Mouse (Mus musculus): ENCODE results near the gene Cnih3. TPM values are rescaled to one million over a fixed set of nuclear protein-coding genes. Genes with fewer than 3 reads are reported as not detected.

Gene Cnih3
- polyA plus RNA-seq, 1 experiment = 0.67 TPM

DNA sequence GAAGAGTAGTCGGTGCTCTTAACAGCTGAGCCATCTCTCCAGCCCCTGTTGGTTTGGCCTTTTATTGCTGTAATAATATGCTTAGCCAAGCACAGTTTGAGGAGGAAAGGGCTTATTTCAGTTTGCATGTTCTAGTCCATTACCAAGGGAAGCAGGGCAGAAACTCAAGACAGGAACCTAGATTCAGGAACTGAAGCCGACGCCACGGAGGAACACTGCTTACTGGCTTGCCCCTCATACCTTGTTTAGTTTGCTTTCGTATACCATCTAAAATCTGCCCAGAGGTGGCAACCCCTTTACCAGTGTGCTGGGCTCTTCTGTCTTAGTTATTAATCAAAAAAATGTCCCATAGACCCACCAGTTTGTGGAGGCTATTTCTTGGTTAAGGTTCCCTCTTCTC lies 25.3 kb upstream of the Cnih3 start:
- TF ChIP-seq POLR2A (IDR thresholded peaks at IDR 0.05; ENCODE audit: insufficient read depth, low read length) (no peak), CTCF (IDR thresholded peaks at IDR 0.05; ENCODE audit: low read depth, low read length) (no peak), EP300 (IDR thresholded peaks at IDR 0.05; ENCODE audit: insufficient read depth, low read depth, low read length) (no peak)
- Histone ChIP-seq H3K36me3 (ENCODE audit: control insufficient read depth, insufficient read depth, low read length, poor library complexity, severe bottlenecking) (no peaks in the 10 kb centered on the region), H3K4me3 (ENCODE audit: low read depth, low read length) (no peak overlapping the region)

DNA sequence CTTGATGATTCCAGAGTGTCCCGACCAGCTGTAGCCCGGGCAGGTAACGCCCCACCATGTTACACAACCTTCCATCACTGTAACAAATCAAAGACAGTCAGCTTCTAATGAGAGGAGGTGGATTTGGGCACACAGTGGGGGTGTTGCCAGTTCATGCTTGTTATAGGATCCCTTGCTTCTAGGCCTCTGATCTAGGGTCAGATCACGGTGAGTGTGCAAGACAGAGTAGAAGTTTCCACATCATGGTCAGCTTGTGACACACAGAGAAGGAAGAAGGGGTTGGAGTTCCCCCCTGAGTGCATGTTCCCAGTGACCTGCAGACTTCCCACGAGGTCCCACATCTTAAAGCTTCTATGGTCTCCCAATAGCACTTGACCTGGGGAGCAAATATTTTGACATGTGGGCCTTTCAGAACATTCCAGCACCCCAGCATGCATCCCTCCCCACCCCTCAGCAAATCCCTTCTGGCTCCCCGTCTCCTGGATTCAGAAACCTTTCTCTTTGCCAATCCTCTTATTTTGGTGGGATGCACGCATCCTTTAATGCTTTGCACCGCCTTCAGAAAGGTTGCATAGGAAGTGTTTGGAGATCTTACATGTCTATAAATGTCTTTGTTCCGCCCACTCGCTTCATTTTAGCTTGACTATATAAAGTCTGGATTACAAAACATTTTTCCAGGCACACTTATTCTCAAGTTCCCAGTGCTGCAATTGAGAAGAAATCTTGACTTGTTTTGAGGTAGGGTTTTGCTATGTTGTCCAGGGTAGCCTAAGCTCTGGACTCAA lies 24.6 kb upstream of the Cnih3 start:
- H3K9ac ChIP-seq (ENCODE audit: low read depth, poor library complexity, severe bottlenecking) = no peak overlapping the region
- no peaks in the 10 kb centered on the region for H3K36me3 ChIP-seq (ENCODE audit: control insufficient read depth, insufficient read depth, low read length, poor library complexity, severe bottlenecking)
- H3K27ac ChIP-seq (ENCODE audit: insufficient read depth, low read length) = no peak overlapping the region
- H3K9me3 ChIP-seq (replicated peaks; ENCODE audit: control insufficient read depth, insufficient read depth, low read length, poor library complexity, severe bottlenecking) = no peaks in the 10 kb centered on the region
- no peaks in the 10 kb centered on the region for H3K27me3 ChIP-seq (ENCODE audit: control insufficient read depth, insufficient read depth, low read length, poor library complexity, severe bottlenecking)
- H3K4me3 ChIP-seq (ENCODE audit: low read depth, low read length) = no peak overlapping the region
- TF ChIP-seq CTCF (IDR thresholded peaks at IDR 0.05; ENCODE audit: low read depth, low read length) = no peak
- no peak for TF ChIP-seq POLR2A (IDR thresholded peaks at IDR 0.05; ENCODE audit: insufficient read depth, low read length)
- no peak for TF ChIP-seq EP300 (IDR thresholded peaks at IDR 0.05; ENCODE audit: insufficient read depth, low read depth, low read length)
- H3K4me1 ChIP-seq (ENCODE audit: control insufficient read depth, insufficient read depth, low read length) = no peaks in the 10 kb centered on the region

More for the DNA sequence above, 25.3 kb upstream of the Cnih3 start:
- no peak overlapping the region for H3K27ac ChIP-seq (ENCODE audit: insufficient read depth, low read length)
- H3K27me3 ChIP-seq (ENCODE audit: control insufficient read depth, insufficient read depth, low read length, poor library complexity, severe bottlenecking) = no peaks in the 10 kb centered on the region
- H3K9me3 ChIP-seq (replicated peaks; ENCODE audit: control insufficient read depth, insufficient read depth, low read length, poor library complexity, severe bottlenecking) = no peaks in the 10 kb centered on the region
- no peaks in the 10 kb centered on the region for H3K4me1 ChIP-seq (ENCODE audit: control insufficient read depth, insufficient read depth, low read length)
- no peak overlapping the region for H3K9ac ChIP-seq (ENCODE audit: low read depth, poor library complexity, severe bottlenecking)

- Histone ChIP-seq H3K4me1 (ENCODE audit: control insufficient read depth, insufficient read depth, low read length) (no peaks in the 10 kb centered on the region), H3K9me3 (replicated peaks; ENCODE audit: control insufficient read depth, insufficient read depth, low read length, poor library complexity, severe bottlenecking) (peaks cover 2% of the 10 kb centered on the region; the same call in 1 of the 2 replicates), H3K27me3 (ENCODE audit: control insufficient read depth, insufficient read depth, low read length, poor library complexity, severe bottlenecking) (no peaks in the 10 kb centered on the region), H3K9ac (ENCODE audit: low read depth, poor library complexity, severe bottlenecking) (no peak overlapping the region), H3K27ac (ENCODE audit: insufficient read depth, low read length) (no peak overlapping the region), H3K4me3 (ENCODE audit: low read depth, low read length) (no peak overlapping the region), H3K36me3 (ENCODE audit: control insufficient read depth, insufficient read depth, low read length, poor library complexity, severe bottlenecking) (no peaks in the 10 kb centered on the region)
- TF ChIP-seq EP300 (IDR thresholded peaks at IDR 0.05; ENCODE audit: insufficient read depth, low read depth, low read length) (no peak), CTCF (IDR thresholded peaks at IDR 0.05; ENCODE audit: low read depth, low read length) (no peak), POLR2A (IDR thresholded peaks at IDR 0.05; ENCODE audit: insufficient read depth, low read length) (no peak)
These were observed 23.3 kb upstream of the Cnih3 start for GRCm38 (mm10) chr1:181329110-181329509.

- Histone ChIP-seq H3K36me3 (ENCODE audit: control insufficient read depth, insufficient read depth, low read length, poor library complexity, severe bottlenecking) (no peaks in the 10 kb centered on the region), H3K9me3 (replicated peaks; ENCODE audit: control insufficient read depth, insufficient read depth, low read length, poor library complexity, severe bottlenecking) (peaks cover 2% of the 10 kb centered on the region; the same call in 1 of the 2 replicates), H3K4me1 (ENCODE audit: control insufficient read depth, insufficient read depth, low read length) (no peaks in the 10 kb centered on the region), H3K27me3 (ENCODE audit: control insufficient read depth, insufficient read depth, low read length, poor library complexity, severe bottlenecking) (no peaks in the 10 kb centered on the region), H3K27ac (ENCODE audit: insufficient read depth, low read length) (no peak overlapping the region), H3K9ac (ENCODE audit: low read depth, poor library complexity, severe bottlenecking) (no peak overlapping the region), H3K4me3 (ENCODE audit: low read depth, low read length) (no peak overlapping the region)
- TF ChIP-seq EP300 (IDR thresholded peaks at IDR 0.05; ENCODE audit: insufficient read depth, low read depth, low read length) (no peak), POLR2A (IDR thresholded peaks at IDR 0.05; ENCODE audit: insufficient read depth, low read length) (no peak), CTCF (IDR thresholded peaks at IDR 0.05; ENCODE audit: low read depth, low read length) (no peak)
These were observed 19.8 kb upstream of the Cnih3 start for GRCm38 (mm10) chr1:181332597-181332996.

- Histone ChIP-seq H3K9ac (ENCODE audit: low read depth, poor library complexity, severe bottlenecking) (no peak overlapping the region), H3K9me3 (replicated peaks; ENCODE audit: control insufficient read depth, insufficient read depth, low read length, poor library complexity, severe bottlenecking) (peaks cover 2% of the 10 kb centered on the region; the same call in 1 of the 2 replicates), H3K27ac (ENCODE audit: insufficient read depth, low read length) (no peak overlapping the region), H3K4me1 (ENCODE audit: control insufficient read depth, insufficient read depth, low read length) (peaks cover 2% of the 10 kb centered on the region), H3K4me3 (ENCODE audit: low read depth, low read length) (no peak overlapping the region), H3K27me3 (ENCODE audit: control insufficient read depth, insufficient read depth, low read length, poor library complexity, severe bottlenecking) (no peaks in the 10 kb centered on the region), H3K36me3 (ENCODE audit: control insufficient read depth, insufficient read depth, low read length, poor library complexity, severe bottlenecking) (no peaks in the 10 kb centered on the region)
- no peak for TF ChIP-seq EP300 (IDR thresholded peaks at IDR 0.05; ENCODE audit: insufficient read depth, low read depth, low read length)
- TF ChIP-seq POLR2A (IDR thresholded peaks at IDR 0.05; ENCODE audit: insufficient read depth, low read length) = no peak
- no peak for TF ChIP-seq CTCF (IDR thresholded peaks at IDR 0.05; ENCODE audit: low read depth, low read length)
These were observed 18.0 kb upstream of the Cnih3 start for GRCm38 (mm10) chr1:181334329-181335018.

DNA sequence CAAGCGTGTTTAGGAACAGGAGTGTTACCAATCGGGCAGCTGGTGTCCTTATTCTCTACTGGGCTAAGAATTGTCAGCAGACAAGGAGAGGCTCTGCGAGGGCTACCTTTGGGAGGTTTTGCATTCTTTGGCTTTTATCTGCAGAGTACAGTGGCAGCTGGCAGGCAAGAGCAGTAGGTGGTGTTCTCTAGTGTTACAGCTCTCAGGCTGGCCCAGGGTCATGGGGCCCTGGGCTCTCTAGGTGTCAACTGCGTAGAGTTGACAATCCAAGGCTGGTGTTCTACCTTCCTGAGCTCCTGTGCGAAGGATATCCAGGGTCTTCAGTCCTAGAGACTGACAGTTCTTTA lies 17.4 kb upstream of the Cnih3 start:
- H3K4me1 ChIP-seq (ENCODE audit: control insufficient read depth, insufficient read depth, low read length) = peaks cover 2% of the 10 kb centered on the region
- H3K4me3 ChIP-seq (ENCODE audit: low read depth, low read length) = no peak overlapping the region
- H3K27me3 ChIP-seq (ENCODE audit: control insufficient read depth, insufficient read depth, low read length, poor library complexity, severe bottlenecking) = no peaks in the 10 kb centered on the region
- H3K36me3 ChIP-seq (ENCODE audit: control insufficient read depth, insufficient read depth, low read length, poor library complexity, severe bottlenecking) = no peaks in the 10 kb centered on the region
- H3K27ac ChIP-seq (ENCODE audit: insufficient read depth, low read length) = no peak overlapping the region
- no peak overlapping the region for H3K9ac ChIP-seq (ENCODE audit: low read depth, poor library complexity, severe bottlenecking)
- TF ChIP-seq CTCF (IDR thresholded peaks at IDR 0.05; ENCODE audit: low read depth, low read length) (no peak), EP300 (IDR thresholded peaks at IDR 0.05; ENCODE audit: insufficient read depth, low read depth, low read length) (no peak), POLR2A (IDR thresholded peaks at IDR 0.05; ENCODE audit: insufficient read depth, low read length) (no peak)
- peaks cover 2% of the 10 kb centered on the region; the same call in 1 of the 2 replicates for H3K9me3 ChIP-seq (replicated peaks; ENCODE audit: control insufficient read depth, insufficient read depth, low read length, poor library complexity, severe bottlenecking)

Data from ES-Bruce4 (cell line).